Mouse (Mus musculus) lung, adult 2 months (tissue): Measurements from ENCODE around the gene Zfp457. TPM values are rescaled to one million over a fixed set of nuclear protein-coding genes. Genes with fewer than 3 reads are reported as not detected.
"Not testable (repeated sequence)": the region's sequence is repeated elsewhere in the genome, so short reads cannot be mapped to it uniquely, and the experiment has no call there.

Experiments
- DNase-seq: peaks from one replicate; pipeline ENCODE4 v3.0.0; 2022
- H3K4me1 ChIP-seq: fragments of 200-500 bp; 2 replicates; pipeline ENCODE4 v1.6.1; 2011; ENCODE audit warnings: low read length; ENCODE audit not compliant: control insufficient read depth, insufficient read depth
- H3K4me3 ChIP-seq: fragments of 200-500 bp; replicated peaks from 2 replicates; pipeline ENCODE3; 2011; ENCODE audit warnings: low read depth, mild to moderate bottlenecking, control low read depth, low read length; ENCODE audit errors: extremely low read depth
- CTCF ChIP-seq: fragments of 200-500 bp; IDR thresholded peaks from 2 replicates; pipeline ENCODE4 v1.5.1; 2011; ENCODE audit warnings: mild to moderate bottlenecking, low read length, control low read depth; ENCODE audit not compliant: insufficient read depth
- POLR2A ChIP-seq: fragments of 200-500 bp; IDR thresholded peaks from 2 replicates; pipeline ENCODE4 v1.6.1; 2011; ENCODE audit warnings: low read depth, mild to moderate bottlenecking, control low read depth, low read length, borderline replicate concordance; ENCODE audit errors: extremely low read depth
- WGBS: fragments of 180-500 bp; shearing (Covaris S2); methylation state at CpG from one replicate; pipeline ENCODE4 v1.1.7; 2018; 5-methylcytosine and 5-hydroxymethylcytosine counted together
- polyA plus RNA-seq: library from polyadenylated mRNA; depleted of rRNA; stranded (reverse); fragments of >200 nt; gene quantifications from 2 replicates; pipeline ENCODE4 v1.2.3, GENCODE M21; 2012; rRNA removed

The Zfp457 gene
- 0.69 and 0.95 TPM in 2 replicates for polyA plus RNA-seq

DNA sequence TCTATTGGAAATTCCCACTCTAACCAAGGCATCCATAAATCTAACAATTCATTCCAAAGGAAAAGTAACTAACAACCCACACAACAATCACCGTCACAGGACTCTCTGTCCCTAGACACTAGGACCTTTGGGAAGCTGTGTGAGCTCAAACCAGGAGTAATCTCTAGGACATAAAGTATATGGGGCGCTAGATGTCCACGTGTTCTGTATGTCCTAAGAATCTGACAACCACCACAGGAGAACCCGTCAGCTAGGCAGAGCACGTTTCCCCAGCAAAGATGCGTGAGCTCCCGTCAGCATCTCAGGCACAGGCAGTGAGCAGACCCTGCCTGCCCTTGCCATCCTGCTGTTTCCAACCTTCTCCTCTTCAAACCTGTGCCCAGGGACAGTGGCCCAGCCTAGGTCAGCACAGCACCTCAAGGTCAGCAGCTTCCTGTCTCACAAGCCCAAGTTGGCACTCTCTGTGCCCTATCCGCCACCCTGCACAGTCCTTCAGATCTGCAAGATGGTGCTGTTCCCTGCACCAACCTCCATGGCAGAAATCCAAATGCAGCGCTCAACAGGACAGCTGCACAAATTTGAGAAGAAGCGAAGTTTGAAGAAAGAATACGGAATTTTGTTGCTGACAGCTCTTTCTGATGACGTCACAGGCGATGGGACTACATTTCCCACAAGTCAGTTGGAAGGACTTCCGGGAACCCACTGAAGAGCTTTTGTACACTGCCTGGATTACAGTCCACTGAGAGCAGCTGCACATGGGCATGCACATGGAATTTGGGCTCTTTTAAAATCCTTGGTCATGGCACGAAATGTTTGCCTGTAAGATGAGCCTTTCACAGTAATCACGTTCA lies at the start of gene Zfp457:
Zfp457 (minus strand) TSS at position 664 of the 851 bp plus-strand sequence.
- DNase-seq = peak; percentile 93
- 12% methylated on average over 16 of the region's 16 CpGs for WGBS
- no peaks in the 10 kb centered on the region for H3K4me1 ChIP-seq
- H3K4me3 ChIP-seq = peak within 1 kb of the TSS; percentile 96
- TF ChIP-seq CTCF (no peak), POLR2A (peak; percentile 48; the same call in 1 of the 2 replicates)

DNA sequence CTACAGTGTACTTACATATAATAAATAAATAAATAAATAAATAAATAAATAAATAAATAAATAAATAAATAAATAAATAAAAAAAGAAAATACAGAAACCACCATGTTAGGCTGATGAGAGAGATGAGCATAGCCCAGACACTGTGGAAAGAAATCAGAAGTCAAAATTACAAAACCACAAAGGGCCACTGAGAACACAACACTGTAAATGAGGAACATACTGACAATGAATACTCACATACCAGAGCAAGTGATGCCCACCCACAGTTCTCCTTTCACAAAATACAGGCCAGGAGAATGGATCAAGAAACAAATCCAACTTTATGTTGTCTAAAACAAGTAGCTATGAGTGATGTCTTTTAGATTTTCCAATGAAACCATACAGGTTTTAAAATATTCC lies 45.6 kb upstream of the Zfp457 start:
- no peak for TF ChIP-seq CTCF
- TF ChIP-seq POLR2A = no peak
- DNase-seq = no peak
- Histone ChIP-seq H3K4me1 (no peaks in the 10 kb centered on the region), H3K4me3 (no peak overlapping the region)

DNA sequence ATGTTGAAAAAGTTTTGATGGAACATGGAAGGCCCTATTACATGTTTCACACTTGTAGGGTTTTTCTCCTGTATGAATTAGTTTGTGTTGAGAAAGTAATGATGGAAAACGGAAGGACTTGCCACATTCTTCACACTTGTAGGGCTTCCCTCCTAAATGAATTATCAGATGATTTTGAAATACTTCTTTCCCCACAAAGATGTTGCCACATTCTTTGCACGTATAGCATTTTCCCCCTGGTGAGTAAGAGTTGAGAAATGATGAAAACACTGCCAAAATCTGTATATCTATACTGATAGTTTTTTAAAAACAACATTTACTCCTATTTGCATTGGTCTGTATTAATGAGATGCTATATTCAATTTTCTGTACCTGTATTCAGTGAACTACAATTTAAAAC lies 37.1 kb upstream of the Zfp457 start:
- DNase-seq = no peak
- no peak overlapping the region for H3K4me3 ChIP-seq
- H3K4me1 ChIP-seq = no peaks in the 10 kb centered on the region
- WGBS = 89% methylated on average over 2 of the region's 2 CpGs
- no peak for TF ChIP-seq CTCF
- no peak for TF ChIP-seq POLR2A

DNA sequence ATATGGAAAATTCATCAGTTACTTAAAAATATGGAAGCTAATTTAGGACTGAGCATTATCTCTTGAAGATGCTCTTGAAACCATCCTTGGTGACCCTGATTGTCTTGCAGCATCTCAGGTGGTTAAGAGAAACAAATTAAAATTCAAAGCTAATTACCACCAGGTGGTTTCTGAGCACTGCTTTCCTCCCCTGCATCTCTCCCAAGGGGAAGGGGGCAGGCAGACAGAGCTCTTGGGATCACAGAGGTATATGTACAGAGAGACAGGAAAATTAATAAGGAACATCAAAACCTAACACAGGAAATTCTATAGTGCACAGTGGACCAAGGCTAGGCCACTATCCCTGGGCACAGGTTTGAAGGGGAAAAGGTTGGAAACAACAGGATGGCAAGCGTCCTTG lies 26.6 kb upstream of the Zfp457 start:
- 0 out of 2 replicates have a peak, but pooled peaks cover 4% of the 10 kb centered on the region for H3K4me1 ChIP-seq
- 55% methylated on average over 1 of the region's 1 CpGs for WGBS
- H3K4me3 ChIP-seq = peak overlapping the region; percentile 33
- no peak for DNase-seq
- no peak for TF ChIP-seq CTCF
- TF ChIP-seq POLR2A = no peak

DNA sequence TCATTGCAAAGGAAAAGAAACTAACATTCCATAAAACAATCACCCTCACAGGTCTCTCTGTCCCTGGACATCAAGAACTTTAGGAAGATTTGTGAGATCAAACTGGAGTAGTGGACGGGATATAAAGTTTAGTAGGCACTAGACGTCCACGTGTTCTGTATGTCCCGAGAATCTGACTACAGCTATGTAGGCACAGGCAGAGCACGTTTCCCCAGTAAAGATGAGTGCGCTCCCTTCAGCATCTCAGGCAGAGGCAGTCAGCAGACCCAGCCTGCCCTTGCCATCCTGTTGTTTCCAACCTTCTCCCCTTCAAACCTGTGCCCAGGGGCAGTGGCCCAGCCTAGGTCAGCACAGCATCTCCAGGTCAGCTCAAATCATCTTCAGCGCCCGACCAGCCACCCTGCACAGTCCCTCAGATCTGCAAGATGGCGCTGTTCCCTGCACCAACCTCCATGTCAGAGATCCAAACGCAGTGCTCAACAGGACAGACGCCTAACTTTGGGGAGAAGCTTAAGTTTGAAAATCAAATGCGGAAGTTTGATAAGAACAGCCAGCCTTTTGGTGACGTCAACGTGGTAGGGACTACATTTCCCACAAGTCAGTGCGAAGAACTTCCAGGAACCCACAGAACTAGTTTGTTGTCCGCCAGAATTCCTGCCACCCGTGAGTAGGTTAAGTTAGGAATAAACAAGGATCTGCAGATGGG lies 25.9 kb upstream of the Zfp457 start, which contains the start of gene Zfp595:
Zfp595 (minus strand) TSS at position 552 of the 706 bp plus-strand sequence.
- 0 out of 2 replicates have a peak, but pooled peaks cover 4% of the 10 kb centered on the region for H3K4me1 ChIP-seq
- H3K4me3 ChIP-seq = peak within 1 kb of the TSS; percentile 89
- peak; percentile 90 for DNase-seq
- WGBS = 7% methylated on average over 17 of the region's 17 CpGs
- TF ChIP-seq CTCF = peak; percentile 54; the same call in 1 of the 2 replicates
- 0 out of 2 replicates have a peak, but pooled peaks have one; percentile 26 for TF ChIP-seq POLR2A

DNA sequence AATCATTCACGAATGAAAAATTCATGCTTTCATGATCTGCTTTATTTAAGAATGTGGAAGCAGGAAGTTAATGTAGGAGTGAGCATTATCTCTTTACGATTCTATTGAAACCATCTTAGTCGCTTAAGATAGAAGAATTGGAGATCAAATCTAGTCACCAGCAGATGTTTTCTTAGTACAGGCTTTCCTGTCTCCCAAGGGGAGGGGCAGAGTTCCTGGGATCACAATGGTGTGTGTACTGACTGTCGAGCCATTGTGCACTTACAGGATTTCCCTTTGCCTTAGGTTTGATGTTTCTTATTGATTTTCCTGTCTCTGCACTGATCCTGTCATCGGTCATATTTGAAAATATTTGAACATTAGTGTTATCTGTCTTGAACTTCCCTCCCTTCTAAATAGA lies 433 bp upstream of the Zfp457 start:
- DNase-seq = no peak
- 11% methylated on average over 5 of the region's 5 CpGs for WGBS
- TF ChIP-seq POLR2A (no peak), CTCF (no peak)
- Histone ChIP-seq H3K4me3 (peak overlapping the region; percentile 60), H3K4me1 (no peaks in the 10 kb centered on the region)

DNA sequence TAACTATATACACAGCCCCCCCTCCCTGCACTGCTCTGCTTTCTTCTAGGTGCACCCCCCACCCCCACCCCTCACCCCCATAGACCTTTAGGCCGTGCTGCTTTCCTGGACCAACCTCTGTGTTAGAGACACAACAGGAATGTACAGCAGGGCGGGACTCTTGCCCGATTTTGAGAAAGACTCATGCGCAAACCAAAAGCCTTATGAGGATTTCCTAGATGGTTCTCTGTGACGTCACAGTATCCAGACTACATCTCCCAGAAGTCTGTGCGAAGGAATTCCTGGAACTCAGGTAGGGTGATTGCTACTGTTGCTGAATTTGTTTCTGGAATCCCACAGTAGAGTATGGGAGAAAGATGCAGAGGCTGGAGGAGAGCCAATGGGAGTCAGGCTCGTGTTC lies 28.0 kb downstream of the Zfp457 start, which contains the start of gene Zfp458:
Zfp458 (minus strand) TSS at position 153 of the 400 bp plus-strand sequence.
- no peak within 1 kb of the TSS for H3K4me3 ChIP-seq

DNA sequence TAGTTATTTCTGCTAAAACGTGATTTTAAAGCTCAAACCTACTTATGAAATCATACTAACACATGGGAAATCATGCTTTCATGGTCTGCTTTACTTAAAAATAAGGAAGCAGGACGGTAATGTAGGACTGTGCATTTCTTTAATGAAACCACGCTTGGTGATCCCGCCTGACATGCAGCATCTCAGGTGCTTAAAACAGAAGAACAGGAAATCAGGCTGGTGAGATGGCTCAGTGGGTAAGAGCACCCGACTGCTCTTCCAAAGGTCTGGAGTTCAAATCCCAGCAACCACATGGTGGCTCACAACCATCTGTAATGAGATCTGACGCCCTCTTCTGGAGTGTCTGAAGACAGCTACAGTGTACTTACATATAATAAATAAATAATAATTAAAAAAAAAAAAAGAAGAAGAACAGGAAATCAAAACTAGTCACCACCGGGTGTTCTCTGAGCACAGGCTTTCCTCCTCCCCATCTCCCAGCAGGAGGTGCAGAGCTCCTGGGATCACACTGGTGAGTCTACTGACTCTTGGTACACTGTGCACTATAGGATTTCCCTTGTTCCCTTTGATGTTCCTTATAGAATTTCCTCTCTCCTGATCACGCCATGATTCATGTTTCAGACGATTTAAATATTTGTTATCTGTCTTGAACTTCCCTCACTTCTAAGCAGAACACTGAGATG lies 36.8 kb downstream of the Zfp457 start:
- H3K4me3 ChIP-seq = peak overlapping the region; percentile 99
- 30% methylated on average over 9 of the region's 9 CpGs for WGBS
- H3K4me1 ChIP-seq, DNase-seq: not testable (repeated sequence)

More for the DNA sequence above, 28.0 kb downstream of the Zfp457 start, which contains the start of gene Zfp458:
- TF ChIP-seq CTCF (no peak), POLR2A (no peak)
- 44% methylated on average over 7 of the region's 7 CpGs for WGBS
- peak; percentile 30 for DNase-seq
- H3K4me1 ChIP-seq = no peaks in the 10 kb centered on the region
